Mouse (Mus musculus) heart, postnatal 14 days (tissue): ENCODE data around the gene Gm10428. TPM values are rescaled to one million over a fixed set of nuclear protein-coding genes. Genes with fewer than 3 reads are reported as not detected.
A peak's percentile ranks its signal among the peaks of the same experiment; 100 is the strongest.

Experiments used
- DNase-seq, 2 experiments: peaks; one replicate each; pipeline ENCODE4 v3.0.0; 2021 to 2022
- intact Hi-C: fragments of 180-260 bp; cut with DNase I; formaldehyde crosslinking; loops from one replicate; pipeline ENCODE4 v1.15.1; 2025
- total RNA-seq, 2 experiments: library from RNA; stranded (reverse); gene quantifications; 2 replicates each; pipeline ENCODE4 v1.2.3; 2021

The Gm10428 gene
- total RNA-seq, 2 experiments from 2014 or later, result not detected

GRCm38 (mm10) chr11:62760755-62761457 lies 8.0 kb downstream of the Gm10428 start:
- intact Hi-C loops, result no loop called here

GRCm38 (mm10) chr11:62776510-62776909 lies 23.6 kb downstream of the Gm10428 start:
- intact Hi-C loops, result no loop called here
- no peak for DNase-seq

More at GRCm38 (mm10) chr11:62760755-62761457, 8.0 kb downstream of the Gm10428 start:
- DNase-seq, result no peak

- DNase-seq, result peak; percentile 76 to 85
- intact Hi-C loops, result no loop called here
These were observed 36.2 kb downstream of the Gm10428 start, which contains the start of gene Zfp286 for GRCm38 (mm10) chr11:62788935-62789616. Gene Zfp286 (minus strand): TSS chr11:62789462.

GRCm38 (mm10) chr11:62789617-62789936 lies 36.7 kb downstream of the Gm10428 start:
- intact Hi-C loops, result no loop called here
- DNase-seq, result no peak

Other genes starting within 250 kb of the Gm10428 start
- gene Cenpv, start 213.8 kb upstream of the Gm10428 start, total RNA-seq, result 10 to 100 TPM; 16.8 to 20.0 TPM
- gene Ubb, start 201.9 kb upstream of the Gm10428 start, total RNA-seq, result 100 to 1,000 TPM; 658 to 665 TPM
- gene Trpv2, start 178.6 kb upstream of the Gm10428 start, total RNA-seq, result 1 to 10 TPM; 3.4 to 4.5 TPM
- 1 to 10 TPM; 6.3 to 7.9 TPM for gene Lrrc75a, start 104.6 kb upstream of the Gm10428 start, total RNA-seq
- gene Mmgt2, start 104.4 kb upstream of the Gm10428 start, total RNA-seq, result 10 to 100 TPM in 1 of 2 experiments, 1 to 10 TPM in 1; 10.0 to 10.3 TPM
- gene Zfp287, start 21.2 kb upstream of the Gm10428 start, total RNA-seq, result 1 to 10 TPM; 2.8 to 3.0 TPM
- 1 to 10 TPM; 1.0 to 1.4 TPM for gene Zfp286, start 36.4 kb downstream of the Gm10428 start, total RNA-seq
- 1 to 10 TPM; 5.8 to 6.7 TPM for gene Trim16, start 67.1 kb downstream of the Gm10428 start, total RNA-seq
- under 1 TPM; 0.43 to 0.49 TPM for gene Fbxw10, start 94.0 kb downstream of the Gm10428 start, total RNA-seq
- gene Tvp23b, start 126.4 kb downstream of the Gm10428 start, total RNA-seq, result 10 to 100 TPM; 18.5 to 19.2 TPM
- not detected for gene Cdrt4, start 198.1 kb downstream of the Gm10428 start, total RNA-seq